Mouse (Mus musculus): ENCODE data around the gene Car15.

Gene Car15

DNA sequence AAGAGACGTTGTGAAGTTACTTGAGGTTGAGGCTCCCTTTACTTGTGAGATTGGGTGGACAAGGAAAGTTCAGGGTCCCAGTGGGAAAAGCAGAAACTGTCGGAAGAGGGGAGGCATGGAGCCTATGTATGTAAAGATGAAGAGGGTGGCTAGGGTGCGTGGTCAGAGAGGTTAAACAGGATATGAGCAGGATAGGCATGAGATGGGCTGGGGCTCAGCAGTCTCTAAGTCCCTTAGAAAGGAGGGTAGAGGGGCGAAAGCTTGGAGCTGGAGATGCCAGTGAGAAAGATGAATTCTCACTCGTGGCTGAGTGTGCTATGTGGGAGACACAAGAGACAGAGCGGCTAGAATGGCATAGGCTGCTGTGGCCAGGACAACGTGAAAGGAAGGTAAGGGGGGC is 5.3 kb downstream of the Car15 start, which contains the start of gene B830017H08Rik:
B830017H08Rik (plus strand) TSS at position 301 of the 400 bp plus-strand sequence.
- DNase-seq = no peak

DNA sequence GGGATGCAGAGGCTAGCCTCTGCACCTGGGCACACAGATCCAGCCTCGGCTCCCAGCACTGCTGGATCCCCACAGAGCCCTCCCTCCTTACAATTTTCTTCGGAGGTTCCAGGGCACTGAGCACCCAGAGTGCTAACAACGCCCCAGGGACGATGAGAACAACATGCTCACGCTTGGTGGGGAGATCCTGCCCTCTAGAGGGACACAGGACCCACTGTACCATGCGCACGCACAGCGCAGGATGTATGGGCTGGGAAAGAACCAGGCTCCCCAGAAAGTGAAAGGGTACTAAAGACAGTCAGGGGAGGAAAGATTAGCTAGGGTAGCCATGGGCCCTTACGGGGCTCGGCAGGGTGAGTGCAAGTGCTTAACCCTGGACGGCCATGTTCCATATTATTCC is 6.4 kb downstream of the Car15 start:
- no peak for DNase-seq

DNA sequence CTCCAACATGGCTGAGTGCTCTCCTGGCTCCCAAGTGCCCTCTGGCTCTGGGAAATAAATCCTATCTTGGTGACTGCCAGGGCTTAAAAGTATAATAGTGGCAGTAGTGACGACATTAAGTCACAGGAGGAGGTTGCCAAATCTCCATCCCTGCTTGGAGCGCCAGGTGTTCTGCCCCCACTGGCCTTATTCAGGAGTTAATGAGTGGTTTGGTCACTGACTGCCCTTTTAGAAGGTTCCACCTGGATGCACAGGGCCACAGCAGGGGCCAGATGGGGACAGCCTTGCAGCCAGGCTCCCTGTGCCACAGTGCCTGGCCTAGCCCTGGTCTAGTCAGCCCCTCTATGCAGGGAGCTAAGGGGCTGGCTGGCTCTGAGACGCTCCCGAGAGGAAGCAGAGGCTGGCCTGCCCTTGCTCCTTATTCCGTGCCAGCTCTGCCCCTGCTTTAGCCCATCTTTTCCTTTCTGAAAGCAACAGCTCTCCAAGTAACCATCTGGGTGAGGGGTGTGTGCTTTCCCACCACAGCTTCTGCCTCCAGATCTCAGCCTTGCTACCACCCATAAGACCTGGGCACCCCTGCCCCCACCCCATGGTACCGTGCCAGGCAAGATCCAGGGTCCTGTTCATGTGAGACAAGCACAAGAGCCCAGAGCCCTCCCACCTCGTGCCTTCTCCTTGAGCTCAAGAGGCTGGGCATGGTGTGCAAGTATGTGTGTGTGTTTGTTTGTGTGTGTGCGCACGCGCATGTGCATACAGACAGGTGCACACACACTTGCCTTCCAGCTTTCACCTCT is 7.6 kb downstream of the Car15 start:
- DNase-seq = no peak

DNA sequence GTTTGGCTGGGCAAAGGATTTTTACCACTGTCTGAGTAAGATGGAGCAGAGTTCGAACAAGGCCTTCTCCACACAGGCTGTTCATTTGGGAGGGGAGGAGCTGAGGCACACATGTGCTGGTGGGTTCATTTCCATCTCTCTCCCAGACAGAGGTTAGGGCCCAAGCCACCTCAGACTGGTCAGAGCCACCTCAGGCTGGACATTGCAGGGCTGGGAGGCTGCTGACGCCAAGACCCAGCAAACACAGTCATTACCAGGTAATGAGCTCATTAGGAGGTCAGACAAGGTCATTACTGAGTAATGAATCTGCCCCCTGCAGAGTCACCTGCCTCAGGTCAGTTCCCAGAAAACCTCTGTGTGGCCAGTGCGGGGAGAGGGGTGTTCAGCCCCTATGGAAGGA is 9.3 kb downstream of the Car15 start:
- DNase-seq = no peak

DNA sequence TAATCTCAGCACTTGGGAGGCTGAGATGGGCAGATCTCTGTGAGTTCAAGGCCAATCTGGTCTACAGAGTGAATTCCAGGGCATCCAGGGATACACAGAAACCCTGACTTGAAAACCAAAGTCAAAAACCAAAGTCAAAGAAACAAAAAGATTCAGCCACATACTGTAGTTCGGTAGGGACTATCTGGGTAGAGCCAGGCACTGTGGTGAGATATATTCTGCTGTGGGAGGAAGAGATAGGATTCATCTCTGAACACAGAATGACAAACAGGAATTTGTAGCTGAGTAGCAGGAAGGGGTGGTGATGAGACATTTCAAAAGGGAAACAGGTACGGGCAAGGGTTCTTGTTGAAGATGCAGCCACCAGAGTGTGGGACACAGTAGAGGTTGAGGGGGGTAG is 9.9 kb downstream of the Car15 start:
- no peak for DNase-seq

DNA sequence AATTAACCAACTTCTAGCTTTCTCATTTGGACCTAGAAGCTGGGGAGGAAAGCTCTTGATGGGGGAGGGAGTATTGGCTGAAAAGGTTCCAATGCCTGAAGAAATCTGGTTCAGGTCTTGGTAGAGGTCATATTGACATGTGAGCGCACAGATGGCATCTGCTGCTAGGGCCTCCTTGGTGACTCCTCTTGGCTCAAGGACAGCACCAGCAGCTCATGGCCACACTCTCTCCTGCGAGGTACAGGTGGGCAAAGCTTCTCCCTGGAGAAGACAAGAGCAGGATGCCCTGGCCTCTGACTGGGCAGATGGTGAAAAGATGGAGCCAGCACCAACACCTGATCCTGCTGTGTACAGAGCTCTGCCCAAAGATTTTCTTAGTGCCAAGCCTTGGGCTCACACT is 11.7 kb downstream of the Car15 start:
- no peak for DNase-seq

DNA sequence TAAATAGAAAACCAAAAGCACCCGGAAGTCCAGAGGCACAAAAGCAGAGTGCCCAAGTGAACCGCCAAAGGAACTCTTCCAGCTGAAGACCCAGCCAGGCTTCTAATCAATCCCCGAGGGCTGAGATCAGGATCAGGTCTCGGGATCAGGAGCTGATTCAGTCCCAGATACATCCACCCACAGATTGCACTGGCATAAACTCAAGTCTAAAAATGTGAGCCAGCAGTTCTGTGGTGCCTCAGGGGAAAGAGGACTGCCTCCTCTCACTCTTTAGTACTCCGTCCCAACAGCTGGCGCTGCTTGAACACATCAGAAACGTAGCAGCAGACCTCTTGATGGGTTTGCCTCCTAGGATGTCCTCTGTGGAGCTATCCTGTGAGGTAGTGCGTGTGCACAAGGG is 21.6 kb downstream of the Car15 start:
- DNase-seq = no peak

DNA sequence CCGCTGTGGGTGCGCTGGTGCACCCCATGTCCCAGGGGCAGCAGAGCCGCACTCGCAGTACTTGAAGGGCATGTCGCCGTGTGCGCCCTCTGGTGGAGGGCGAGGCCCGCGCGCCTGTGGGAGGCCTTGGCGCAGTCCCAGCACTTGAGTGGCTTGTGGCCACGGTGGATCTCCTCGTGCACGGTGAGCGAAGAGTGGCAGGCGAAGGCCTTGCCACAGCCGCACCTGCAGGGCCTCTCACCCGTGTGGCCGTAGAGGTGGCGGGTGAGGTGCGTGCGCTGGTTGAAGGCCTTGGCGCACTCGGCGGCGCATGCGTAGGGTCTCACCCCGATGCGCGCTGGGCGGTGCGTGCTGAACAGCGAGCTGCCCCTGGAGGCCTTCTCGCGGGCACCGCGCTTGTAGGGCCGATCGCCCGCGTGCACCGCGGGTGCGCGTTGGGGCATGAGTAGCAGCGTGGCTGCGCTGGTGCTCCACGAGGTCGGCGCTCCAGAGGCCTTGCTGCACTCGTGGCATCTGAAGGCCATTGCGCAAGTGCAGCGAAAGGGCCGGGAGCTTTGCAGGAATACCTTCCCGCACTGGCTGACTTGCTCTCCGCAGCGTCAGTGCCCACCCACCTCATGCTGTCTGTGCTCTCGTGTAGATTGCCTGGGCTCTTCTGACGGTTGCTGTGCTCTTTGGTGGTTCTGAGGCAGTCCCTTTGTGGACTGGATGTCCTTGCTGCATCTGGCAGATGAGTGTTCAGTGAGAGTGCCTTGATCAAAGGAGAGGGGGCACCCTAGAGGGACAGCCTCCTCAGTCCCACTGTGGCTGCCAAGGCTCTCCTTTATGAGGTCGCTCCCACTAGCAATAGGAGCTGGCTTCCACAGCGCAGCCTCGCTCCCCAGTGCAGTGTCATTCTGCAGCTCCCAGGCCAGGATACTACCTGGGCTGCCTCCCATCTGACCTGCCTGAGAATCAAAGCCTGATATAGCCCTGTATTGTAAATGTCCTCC is 22.5 kb downstream of the Car15 start:
- DNase-seq = peak; percentile 48 to 59

DNA sequence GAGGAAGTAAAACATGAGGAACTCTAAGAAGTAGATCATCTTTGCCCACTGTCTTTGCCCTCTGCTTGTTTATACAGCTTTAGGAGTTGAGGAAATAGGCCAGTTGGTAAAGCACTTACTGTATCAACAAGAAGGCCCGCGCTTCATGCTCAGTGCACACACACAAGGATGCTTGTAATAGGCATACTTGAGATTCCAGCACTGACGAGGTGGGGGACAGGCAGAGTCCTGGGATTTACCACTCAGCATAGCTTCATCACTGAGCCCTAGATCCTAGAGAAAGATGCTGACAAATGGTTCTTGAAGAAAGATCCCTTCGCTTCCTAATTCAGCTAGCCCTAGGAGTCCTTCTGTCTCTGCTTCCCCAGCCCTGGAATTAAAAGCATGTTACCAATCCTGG is 25.0 kb downstream of the Car15 start:
- no peak for DNase-seq

DNA sequence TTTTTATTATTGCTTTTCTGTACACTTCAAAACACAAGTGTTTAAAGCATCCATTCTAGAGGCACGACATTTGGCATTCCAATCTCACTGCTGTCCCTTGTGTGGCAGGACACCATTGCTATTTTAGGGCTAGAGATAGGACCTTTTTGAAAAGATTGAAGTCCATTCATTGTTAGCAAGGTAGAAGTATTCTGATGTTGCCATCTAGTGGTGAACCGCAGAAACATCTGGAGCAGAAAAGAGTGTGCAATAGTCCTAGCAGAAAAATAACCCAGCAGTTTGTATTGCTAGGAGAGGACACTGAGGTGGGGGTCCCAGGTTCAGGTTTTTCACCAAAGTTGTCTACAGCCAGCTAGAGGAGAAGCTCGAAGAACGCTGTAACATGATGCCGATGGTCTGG is 26.0 kb downstream of the Car15 start:
- DNase-seq = no peak

DNA sequence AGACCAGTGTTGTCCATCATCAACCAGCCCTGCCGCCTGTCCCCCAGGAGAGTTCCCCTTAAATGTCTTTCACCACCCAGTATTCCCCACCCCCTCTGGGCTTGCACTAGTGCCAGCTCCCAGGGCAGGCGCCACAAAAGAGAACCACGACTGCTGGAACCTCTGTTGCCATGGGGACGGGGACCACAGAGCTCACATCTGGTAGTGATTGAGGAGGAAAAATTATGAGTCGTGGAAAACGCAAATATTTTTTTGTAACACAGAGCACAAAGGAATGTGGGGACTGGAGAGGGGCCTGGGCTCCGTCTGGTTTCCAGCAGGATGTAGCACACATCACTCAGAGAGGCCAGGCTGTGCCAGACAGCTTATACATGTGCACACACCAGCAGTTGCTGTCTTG is 28.5 kb downstream of the Car15 start:
- DNase-seq = no peak

DNA sequence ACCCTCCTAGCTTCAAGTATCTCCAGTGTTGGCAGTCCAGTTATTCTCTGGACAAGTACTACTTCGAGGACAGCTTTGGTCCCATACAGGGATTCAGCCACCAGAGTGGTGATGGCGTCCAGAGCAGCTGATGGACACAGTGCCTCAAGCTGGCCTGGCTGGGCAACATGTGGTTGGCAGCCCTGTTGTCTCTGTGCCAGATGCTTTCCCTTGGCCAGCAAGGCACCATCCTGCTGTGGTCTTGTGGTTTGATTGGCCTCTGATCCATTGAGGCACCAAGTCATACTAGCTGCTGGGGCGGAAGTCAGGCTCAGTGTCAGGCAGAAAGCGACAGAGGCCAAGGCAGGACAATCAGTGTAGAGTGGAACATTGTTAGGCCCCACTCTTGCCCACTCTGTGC is 29.0 kb downstream of the Car15 start:
- DNase-seq = no peak

DNA sequence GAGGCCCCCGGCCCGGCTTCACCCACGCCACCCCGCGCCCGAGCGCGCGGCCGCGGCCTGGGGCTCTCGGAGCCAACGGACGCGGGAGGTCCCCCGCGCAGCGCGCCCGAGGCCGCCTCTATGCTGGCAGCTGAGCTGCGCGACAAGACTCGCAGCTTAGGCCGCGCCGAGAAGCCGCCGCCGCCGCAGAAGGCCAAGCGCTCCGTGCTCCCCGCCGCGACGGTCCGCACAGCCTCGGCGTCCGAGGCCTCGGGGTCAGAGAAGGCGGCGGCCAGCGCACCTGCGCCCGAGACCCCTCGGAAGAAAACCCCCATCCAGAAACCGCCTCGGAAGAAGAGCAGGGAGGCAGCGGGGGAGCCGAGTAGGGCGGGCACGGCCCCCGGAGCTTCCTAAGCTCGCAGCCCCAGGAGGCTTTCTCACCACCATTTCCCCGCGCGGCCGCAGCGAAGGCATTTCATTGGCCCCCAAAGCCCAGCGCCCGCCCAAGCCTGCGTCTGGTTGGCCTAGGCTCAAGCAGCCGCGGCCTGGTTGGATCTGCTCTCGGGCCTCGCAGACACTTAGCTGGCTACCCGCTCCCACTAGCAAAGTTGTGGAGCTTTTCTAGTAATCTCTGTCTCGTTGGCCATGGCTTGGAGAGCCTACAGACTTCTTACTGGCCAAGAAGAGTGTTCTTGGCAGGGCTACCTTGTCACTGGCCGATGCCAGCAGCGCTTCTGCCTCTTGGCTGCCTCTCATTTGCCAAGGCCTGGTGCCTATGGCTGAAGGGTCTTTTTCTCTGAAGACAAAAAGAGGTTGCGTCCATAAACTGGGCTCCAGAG is 30.8 kb downstream of the Car15 start:
- peak; percentile 83 to 84 for DNase-seq

DNA sequence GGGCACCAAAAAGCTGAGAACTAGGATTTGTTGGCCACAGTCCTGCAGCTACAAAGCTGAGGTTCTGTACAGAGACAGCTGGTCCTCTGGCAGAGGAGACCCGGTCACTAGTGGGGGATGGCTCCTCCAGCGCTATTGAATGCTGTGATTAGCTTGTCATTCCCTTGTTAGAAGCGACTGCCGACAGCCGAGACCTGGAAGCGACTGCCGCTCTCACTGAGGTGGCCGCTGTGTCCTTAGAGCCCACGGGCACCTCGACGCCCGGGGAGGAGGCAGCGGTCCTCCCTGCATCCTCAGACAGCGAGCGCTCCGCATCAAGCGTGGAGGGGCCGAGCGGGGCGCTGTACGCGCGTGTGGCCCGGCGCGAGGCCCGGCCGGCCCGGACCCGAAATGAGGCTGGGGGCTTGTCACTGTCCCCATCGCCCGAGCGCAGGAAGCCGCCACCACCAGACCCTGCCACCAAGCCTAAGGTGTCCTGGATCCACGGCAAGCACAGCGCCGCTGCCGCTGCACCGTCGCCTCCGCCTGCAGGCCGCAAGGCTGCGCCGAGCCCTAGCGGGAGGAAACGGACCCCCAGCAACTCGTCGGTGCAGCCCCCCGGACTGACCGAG is 31.5 kb downstream of the Car15 start:
- DNase-seq = peak in 1 of 2 experiments; percentile 40

DNA sequence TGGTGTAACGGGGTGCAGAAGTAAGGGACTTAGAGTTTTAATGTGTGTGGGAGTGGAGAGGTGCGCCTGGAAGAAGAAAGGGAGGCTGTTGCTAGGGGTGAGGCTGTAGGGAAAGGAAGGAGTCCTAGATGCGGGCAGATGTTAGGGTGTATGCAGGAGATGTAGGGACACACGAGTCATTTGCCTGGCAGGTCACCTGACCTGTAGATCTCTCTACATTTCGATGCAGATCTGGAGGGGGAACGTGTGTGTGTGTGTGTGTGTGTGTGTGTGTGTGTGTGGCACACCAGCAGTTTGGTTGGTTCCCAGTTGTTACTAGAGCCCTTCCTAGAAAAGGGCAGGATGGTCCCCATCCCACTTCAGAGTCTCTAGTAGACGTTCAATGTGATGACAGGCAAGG is 33.2 kb downstream of the Car15 start:
- DNase-seq = no peak

DNA sequence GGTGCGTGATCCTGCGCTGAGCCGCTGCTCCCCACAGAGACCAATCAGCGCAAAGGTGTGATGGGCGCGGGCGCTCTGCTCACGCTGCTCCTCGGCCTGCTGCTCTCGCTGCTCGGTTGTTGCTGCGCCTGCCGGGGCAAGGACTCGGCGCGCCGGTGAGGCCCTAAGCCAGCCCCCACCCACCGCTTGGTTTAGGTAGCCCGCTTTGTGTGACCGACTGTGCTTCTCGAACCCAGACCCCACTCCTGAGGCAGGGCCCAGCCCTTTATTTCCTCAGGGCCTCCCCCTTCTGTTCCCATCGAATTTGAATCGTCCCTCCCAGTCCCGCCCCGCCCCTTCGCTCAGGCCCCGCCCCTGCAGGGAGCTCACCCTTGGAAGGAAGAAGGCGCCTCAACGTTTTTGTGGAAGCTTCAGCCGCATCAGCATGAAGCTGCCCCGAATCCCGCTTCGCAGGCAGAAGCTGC is 33.7 kb downstream of the Car15 start:
- DNase-seq = no peak

DNA sequence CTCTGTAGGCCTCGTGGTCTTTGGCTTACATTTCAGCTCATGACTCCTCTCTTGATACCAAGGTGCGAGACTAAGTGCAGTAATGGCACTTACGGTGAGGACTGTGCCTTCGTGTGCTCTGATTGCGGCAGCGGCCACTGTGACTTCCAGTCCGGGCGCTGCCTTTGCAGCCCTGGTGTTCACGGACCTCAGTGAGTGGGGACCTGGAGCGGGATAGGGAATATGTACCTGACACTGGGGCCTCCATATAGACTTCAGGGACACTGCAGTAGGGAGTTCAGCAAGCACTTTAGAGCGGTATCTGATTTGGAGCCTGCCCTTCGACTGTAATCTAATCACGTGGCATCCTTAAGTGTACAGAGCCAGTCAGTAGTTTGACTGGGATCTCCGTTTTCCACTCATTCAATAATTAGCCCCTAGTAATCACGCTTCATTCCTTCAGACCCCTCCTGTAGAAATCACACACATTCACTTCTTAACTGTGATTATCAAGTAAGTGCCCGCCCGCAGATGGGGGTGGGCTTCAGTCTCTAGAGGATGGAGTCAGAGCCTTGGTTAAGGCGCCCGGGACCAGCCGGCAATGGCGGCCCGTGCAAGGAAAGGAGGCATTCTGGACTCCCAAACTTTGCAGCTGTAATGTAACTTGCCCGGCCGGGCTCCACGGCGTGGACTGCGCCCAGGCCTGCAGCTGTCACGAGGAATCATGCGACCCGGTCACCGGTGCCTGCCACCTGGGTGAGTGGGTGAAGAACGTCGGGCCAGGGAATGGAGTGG is 34.3 kb downstream of the Car15 start:
- DNase-seq = no peak

DNA sequence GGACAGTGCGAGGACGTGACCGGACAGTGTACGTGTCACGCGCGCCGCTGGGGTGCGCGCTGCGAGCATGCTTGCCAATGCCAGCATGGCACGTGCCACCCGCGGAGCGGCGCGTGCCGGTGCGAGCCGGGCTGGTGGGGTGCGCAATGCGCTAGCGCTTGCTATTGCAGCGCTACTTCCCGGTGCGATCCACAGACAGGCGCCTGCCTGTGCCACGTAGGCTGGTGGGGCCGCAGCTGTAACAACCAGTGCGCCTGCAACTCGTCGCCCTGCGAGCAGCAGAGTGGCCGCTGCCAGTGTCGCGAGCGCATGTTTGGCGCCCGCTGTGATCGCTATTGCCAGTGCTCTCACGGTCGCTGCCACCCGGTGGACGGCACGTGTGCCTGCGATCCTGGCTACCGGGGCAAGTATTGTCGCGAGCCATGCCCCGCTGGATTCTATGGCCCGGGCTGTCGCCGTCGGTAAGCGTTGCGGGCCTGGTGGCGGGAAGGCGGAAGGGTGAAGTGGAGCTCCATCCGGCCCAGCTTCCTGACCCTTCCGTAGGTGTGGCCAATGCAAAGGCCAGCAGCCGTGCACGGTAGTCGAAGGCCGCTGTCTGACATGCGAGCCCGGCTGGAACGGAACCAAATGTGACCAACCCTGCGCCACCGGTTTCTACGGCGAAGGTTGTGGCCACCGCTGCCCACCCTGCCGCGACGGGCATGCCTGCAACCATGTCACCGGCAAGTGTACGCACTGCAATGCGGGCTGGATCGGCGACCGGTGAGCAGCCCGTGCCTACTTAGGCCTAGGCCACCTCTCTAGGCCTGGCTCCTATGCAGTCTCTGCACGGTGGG is 35.1 kb downstream of the Car15 start:
- no peak for DNase-seq

DNA sequence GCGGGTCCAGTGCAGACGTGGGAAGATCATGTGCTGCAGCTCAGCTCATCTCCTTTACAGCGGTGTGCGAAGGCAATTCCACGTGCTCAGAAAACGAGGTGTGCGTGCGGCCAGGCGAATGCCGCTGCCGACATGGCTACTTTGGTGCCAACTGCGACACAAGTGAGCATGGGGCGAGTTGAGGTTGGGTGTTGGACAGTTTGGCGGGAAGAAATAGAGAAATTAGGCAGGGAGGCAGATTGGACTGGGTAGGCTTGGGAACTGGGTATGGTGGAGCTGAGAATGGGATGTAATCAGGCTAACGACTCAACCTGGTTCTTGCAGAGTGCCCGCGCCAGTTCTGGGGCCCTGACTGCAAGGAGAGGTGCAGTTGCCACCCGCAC is 35.7 kb downstream of the Car15 start:
- no peak for DNase-seq

DNA sequence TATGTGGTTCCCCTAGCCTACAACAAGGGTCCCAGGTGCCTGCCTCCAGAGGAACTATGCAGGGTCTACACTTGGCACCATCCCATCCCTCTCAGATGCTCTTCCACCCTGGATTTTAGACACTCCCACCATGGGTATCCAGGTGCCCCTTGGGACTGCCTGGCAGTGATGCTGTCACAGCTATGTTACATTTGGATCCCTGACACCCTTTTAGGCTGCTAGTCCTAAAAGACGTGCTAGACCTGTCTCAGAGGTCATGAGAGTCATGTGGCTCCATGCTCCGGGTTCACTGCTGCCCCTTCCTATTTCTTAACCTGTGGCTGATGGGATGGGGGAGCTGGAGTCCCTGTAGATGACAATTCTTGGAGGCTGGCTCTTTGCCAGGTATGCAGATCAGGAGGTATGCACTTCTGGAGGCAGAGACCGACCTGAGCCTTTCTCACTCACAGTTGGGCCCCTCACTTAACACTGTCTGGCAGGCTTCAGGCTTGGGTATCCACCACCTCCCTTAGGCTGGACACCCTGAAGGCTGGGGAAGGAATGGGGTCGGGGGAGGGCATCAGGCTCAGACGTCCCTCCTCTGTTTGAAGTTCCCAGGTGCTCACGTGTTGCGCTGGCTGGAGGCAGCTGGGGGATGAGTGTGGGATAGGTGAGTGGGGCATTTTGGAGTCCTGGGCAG is 36.2 kb downstream of the Car15 start:
- no peak for DNase-seq

Data from thymus, adult 18-20 months (tissue).